28 mouse cellular contexts compared by ENCODE assay signal in genomic region chr2:60049889-60050288, GRCm38 (mm10).
DNase-seq lines count a peak whose midpoint lies in the region; ATAC-seq and TF ChIP-seq lines count a peak whose summit lies in the region.
"Had no signal": no experiment of that assay in that cellular context is flagged by ENCODE, and none has a peak within 500 bp of the region (broad histone marks: within the 10 kb centered on the region; RNA-seq: fewer than 3 reads in every experiment).

No protein-coding gene starts in this region.

- no peak for ATAC-seq in heart, embryonic 15.5 days (replicated peaks; ENCODE audit: insufficient number of reproducible peaks, insufficient read depth, low FRiP score, low read depth)
- ATAC-seq in common myeloid progenitor, adult 5-6 weeks (replicated peaks; ENCODE audit: low read depth, poor library complexity, severe bottlenecking) = 0 out of 2 replicates have a peak, but pooled peaks have one; percentile 20
- ATAC-seq: activated CD4-positive, CD25-positive, alpha-beta regulatory T cell, adult 4 months; CD4-positive, CD25-positive, alpha-beta regulatory T cell, adult 4 months; forebrain, embryonic 15.5 days; intestine, embryonic 15.5 days had no signal

- H3K27me3 ChIP-seq in heart, embryonic 15.5 days = no peaks in the 10 kb centered on the region
- no peaks in the 10 kb centered on the region for H3K27me3 ChIP-seq in ES-Bruce4 (ENCODE audit: control insufficient read depth, insufficient read depth, low read length, poor library complexity, severe bottlenecking)
- H3K27me3 ChIP-seq: embryonic facial prominence, embryonic 13.5 days; forebrain, embryonic 12.5 days; forebrain, embryonic 15.5 days; heart, embryonic 13.5 days; hindbrain, embryonic 12.5 days; hindbrain, embryonic 15.5 days; intestine, embryonic 15.5 days had no signal

- H3K27ac ChIP-seq in heart, embryonic 15.5 days = 0 out of 2 replicates have a peak overlapping the region, but pooled peaks have one; percentile 7
- peak overlapping the region; percentile 97 for H3K27ac ChIP-seq in ES-Bruce4 (ENCODE audit: insufficient read depth, low read length)
- H3K27ac ChIP-seq: embryonic facial prominence, embryonic 10.5 days; embryonic facial prominence, embryonic 13.5 days; forebrain, embryonic 12.5 days; forebrain, embryonic 15.5 days; heart, embryonic 10.5 days; hindbrain, embryonic 12.5 days; hindbrain, embryonic 15.5 days; intestine, embryonic 15.5 days had no signal

- no peak overlapping the region for H3K4me3 ChIP-seq in heart, embryonic 15.5 days
- no peak overlapping the region for H3K4me3 ChIP-seq in ES-Bruce4 (ENCODE audit: low read depth, low read length)
- H3K4me3 ChIP-seq: embryonic facial prominence, embryonic 10.5 days; embryonic facial prominence, embryonic 13.5 days; erythroblast, embryonic 14.5 days; forebrain, embryonic 12.5 days; forebrain, embryonic 15.5 days; gastrocnemius, adult 2 months; heart, embryonic 10.5 days; heart, embryonic 13.5 days; hindbrain, embryonic 12.5 days; hindbrain, embryonic 15.5 days; intestine, embryonic 15.5 days had no signal

- no peak for TF ChIP-seq CTCF in ES-Bruce4 (IDR thresholded peaks at IDR 0.05; ENCODE audit: low read depth, low read length)

- no peak for TF ChIP-seq POLR2A in ES-Bruce4 (IDR thresholded peaks at IDR 0.05; ENCODE audit: insufficient read depth, low read length)

- WGBS in heart, embryonic 15.5 days = 86% methylated on average over 4 of the region's 4 CpGs

- H3K9me3 ChIP-seq in heart, embryonic 15.5 days (replicated peaks) = no peaks in the 10 kb centered on the region
- H3K9me3 ChIP-seq in ES-Bruce4 (replicated peaks; ENCODE audit: control insufficient read depth, insufficient read depth, low read length, poor library complexity, severe bottlenecking) = no peaks in the 10 kb centered on the region
- H3K9me3 ChIP-seq: embryonic facial prominence, embryonic 10.5 days; embryonic facial prominence, embryonic 13.5 days; forebrain, embryonic 12.5 days; forebrain, embryonic 15.5 days; heart, embryonic 10.5 days; heart, embryonic 13.5 days; hindbrain, embryonic 12.5 days; hindbrain, embryonic 15.5 days; intestine, embryonic 15.5 days had no signal

- peaks cover 21% of the 10 kb centered on the region for H3K4me1 ChIP-seq in heart, embryonic 15.5 days (replicated peaks)
- peaks cover 2% of the 10 kb centered on the region for H3K4me1 ChIP-seq in ES-Bruce4 (ENCODE audit: control insufficient read depth, insufficient read depth, low read length)
- H3K4me1 ChIP-seq: embryonic facial prominence, embryonic 13.5 days had no signal

- no peak overlapping the region for H3K4me2 ChIP-seq in heart, embryonic 15.5 days
- H3K4me2 ChIP-seq: embryonic facial prominence, embryonic 13.5 days; forebrain, embryonic 12.5 days; forebrain, embryonic 15.5 days; heart, embryonic 13.5 days; hindbrain, embryonic 12.5 days; hindbrain, embryonic 15.5 days; intestine, embryonic 15.5 days had no signal

- H3K9ac ChIP-seq in heart, embryonic 15.5 days = no peak overlapping the region
- no peak overlapping the region for H3K9ac ChIP-seq in ES-Bruce4 (ENCODE audit: low read depth, poor library complexity, severe bottlenecking)
- H3K9ac ChIP-seq: embryonic facial prominence, embryonic 13.5 days; forebrain, embryonic 12.5 days; forebrain, embryonic 15.5 days; heart, embryonic 13.5 days; hindbrain, embryonic 12.5 days; hindbrain, embryonic 15.5 days; intestine, embryonic 15.5 days had no signal

- H3K36me3 ChIP-seq in heart, embryonic 15.5 days = no peaks in the 10 kb centered on the region
- H3K36me3 ChIP-seq in ES-Bruce4 (ENCODE audit: control insufficient read depth, insufficient read depth, low read length, poor library complexity, severe bottlenecking) = no peaks in the 10 kb centered on the region
- H3K36me3 ChIP-seq: embryonic facial prominence, embryonic 13.5 days; forebrain, embryonic 12.5 days; forebrain, embryonic 15.5 days; hindbrain, embryonic 12.5 days; hindbrain, embryonic 15.5 days; intestine, embryonic 15.5 days had no signal

- no peak for TF ChIP-seq EP300 in ES-Bruce4 (IDR thresholded peaks at IDR 0.05; ENCODE audit: insufficient read depth, low read depth, low read length)

- intact Hi-C loops in left cerebral cortex, postnatal 14 days (cut with DNase I) = no loop called here

- no peak for DNase-seq in heart, adult 8-10 months (ENCODE audit: low spot score)
- no peak for DNase-seq in left cerebral cortex, postnatal 14 days (ENCODE audit: low spot score in 2 of 2)
- no peak for DNase-seq in lung, postnatal 36 days
- DNase-seq: adrenal gland, adult 8-10 months; adrenal gland, postnatal 25 days; cerebellum, adult 11-12 months; cerebellum, adult 9-11 months; cerebellum, postnatal 25 days; embryo, embryonic 11 days; gastrocnemius, adult 2 months; gastrocnemius, postnatal 14 days; heart, adult 18-20 months; kidney, adult 11 months had no signal
